Mouse (Mus musculus): ENCODE measurements around the gene Gusb. TPM values are rescaled to one million over a fixed set of nuclear protein-coding genes. Genes with fewer than 3 reads are reported as not detected.

The Gusb gene
- polyA plus RNA-seq, 1 experiment, result 11.9 TPM

DNA sequence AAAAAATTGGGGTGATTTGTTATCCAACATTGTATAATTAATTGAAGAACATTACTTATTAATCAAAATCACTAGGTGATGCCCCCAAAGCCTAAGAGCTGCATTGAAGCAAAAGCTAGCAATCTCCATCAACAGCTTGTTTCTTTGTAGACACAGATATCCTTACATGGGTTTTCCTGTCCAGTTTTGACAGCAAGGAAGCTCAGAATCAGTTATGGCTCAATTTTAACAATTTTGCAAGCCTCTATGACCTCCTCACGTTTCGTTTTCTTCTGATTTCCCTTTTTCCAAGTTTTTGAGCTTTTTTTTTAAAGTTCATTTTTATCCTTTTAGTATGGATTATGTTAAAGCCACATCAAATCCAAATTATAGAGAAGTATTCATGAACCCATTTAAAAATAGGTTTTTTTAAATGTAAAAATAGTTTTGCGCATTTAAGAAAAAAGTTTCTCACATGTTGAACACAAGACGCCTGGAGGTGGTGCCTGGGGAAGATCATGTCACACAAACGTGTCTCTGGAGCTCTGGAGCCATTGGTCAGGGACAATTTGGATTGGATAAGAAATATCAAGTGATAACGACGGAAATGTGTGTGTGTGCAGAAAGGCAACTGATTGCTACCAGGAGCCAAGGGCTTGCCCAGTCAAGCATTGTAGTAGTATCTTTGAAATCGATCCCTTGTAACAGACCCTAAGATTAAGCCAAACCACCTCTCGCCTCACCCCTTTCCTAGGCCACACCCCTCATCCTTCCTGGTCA is 61.9 kb downstream of the Gusb start:
- H3K27me3 ChIP-seq (ENCODE audit: control insufficient read depth, insufficient read depth, low read length), result no peaks in the 10 kb centered on the region
- 3% methylated on average over 9 of the region's 9 CpGs for WGBS
- no peak for TF ChIP-seq POLR2A (IDR thresholded peaks at IDR 0.05; ENCODE audit: low read depth, low read length)
- no peaks in the 10 kb centered on the region for H3K36me3 ChIP-seq (ENCODE audit: control insufficient read depth, insufficient read depth, low read length)
- no peaks in the 10 kb centered on the region for H3K4me1 ChIP-seq (ENCODE audit: control insufficient read depth, insufficient read depth, insufficient read length, low read length)
- peak overlapping the region; percentile 50 for H3K4me3 ChIP-seq (ENCODE audit: low read depth, low read length)
- peak overlapping the region; percentile 50; the same call in 1 of the 2 replicates for H3K27ac ChIP-seq (ENCODE audit: insufficient read depth, low read depth, low read length)

DNA sequence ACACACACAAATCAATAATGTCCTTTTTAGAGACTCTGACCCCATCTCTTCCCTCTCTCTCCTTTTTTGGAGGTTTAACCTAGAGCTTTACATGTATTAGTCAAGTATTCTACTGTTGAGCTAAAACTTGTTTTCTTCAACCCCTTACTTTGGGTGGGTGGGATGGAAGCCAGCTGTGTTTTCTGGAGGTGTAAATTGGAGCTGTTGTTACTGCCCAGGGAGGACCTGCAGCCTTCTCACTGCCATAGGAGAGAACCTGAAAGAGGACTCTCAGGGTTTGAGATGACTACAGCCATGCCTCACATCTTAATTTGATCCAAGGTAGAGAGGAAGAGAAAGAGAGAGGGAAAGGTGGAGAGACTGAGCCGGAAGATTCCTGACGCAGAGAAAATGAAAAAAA is 62.6 kb downstream of the Gusb start:
- H3K27ac ChIP-seq (ENCODE audit: insufficient read depth, low read depth, low read length), result no peak overlapping the region
- TF ChIP-seq POLR2A (IDR thresholded peaks at IDR 0.05; ENCODE audit: low read depth, low read length) (no peak), CTCF (IDR thresholded peaks at IDR 0.05; ENCODE audit: extremely low read depth, insufficient read length, insufficient replicate concordance, low read depth, low read length) (no peak)
- no peaks in the 10 kb centered on the region for H3K4me1 ChIP-seq (ENCODE audit: control insufficient read depth, insufficient read depth, insufficient read length, low read length)
- no peak overlapping the region for H3K4me3 ChIP-seq (ENCODE audit: low read depth, low read length)
- WGBS, result 34% methylated on average over 2 of the region's 2 CpGs
- no peaks in the 10 kb centered on the region for H3K36me3 ChIP-seq (ENCODE audit: control insufficient read depth, insufficient read depth, low read length)
- H3K27me3 ChIP-seq (ENCODE audit: control insufficient read depth, insufficient read depth, low read length), result no peaks in the 10 kb centered on the region

Other genes starting within 250 kb of the Gusb start
- gene Psph, start 215.6 kb downstream of the Gusb start, polyA plus RNA-seq (2012; rRNA removed), result 4.2 and 10.2 TPM in 2 replicates
- 3.7 and 4.1 TPM in 2 replicates for gene Sumf2, start 156.1 kb downstream of the Gusb start, polyA plus RNA-seq (2012; rRNA removed)
- gene Chchd2, start 115.6 kb downstream of the Gusb start, polyA plus RNA-seq (2012; rRNA removed), result 2,208 and 2,785 TPM in 2 replicates
- 0.19 and 0.39 TPM in 2 replicates for gene Zbed5, start 107.3 kb downstream of the Gusb start, polyA plus RNA-seq (2012; rRNA removed)
- 0.04 and 0.14 TPM in 2 replicates for gene Phkg1, start 104.5 kb downstream of the Gusb start, polyA plus RNA-seq (2012; rRNA removed)
- gene Nupr1l, start 94.5 kb downstream of the Gusb start, polyA plus RNA-seq (2012; rRNA removed), result 4.2 and 5.0 TPM in 2 replicates
- gene Vkorc1l1, start 61.1 kb downstream of the Gusb start, polyA plus RNA-seq (2012; rRNA removed), result 8.8 and 11.4 TPM in 2 replicates
- gene Asl, start 26.2 kb upstream of the Gusb start, polyA plus RNA-seq (2012; rRNA removed), result 35.9 and 54.6 TPM in 2 replicates
- gene Crcp, start 26.2 kb upstream of the Gusb start, polyA plus RNA-seq (2012; rRNA removed), result 6.6 and 9.7 TPM in 2 replicates
- 4.4 and 4.8 TPM in 2 replicates for gene Tpst1, start 70.3 kb upstream of the Gusb start, polyA plus RNA-seq (2012; rRNA removed)
- gene Kctd7, start 141.8 kb upstream of the Gusb start, polyA plus RNA-seq (2012; rRNA removed), result 1.3 TPM in 2 replicates
- 7.6 and 11.5 TPM in 2 replicates for gene Rabgef1, start 168.7 kb upstream of the Gusb start, polyA plus RNA-seq (2012; rRNA removed)
- 18.7 and 23.6 TPM in 2 replicates for gene Tmem248, start 214.0 kb upstream of the Gusb start, polyA plus RNA-seq (2012; rRNA removed)

Data from small intestine, adult 2 months (tissue).